Mouse (Mus musculus) heart, embryonic 15.5 days (tissue): ENCODE measurements around the gene Cdc25b. TPM values are rescaled to one million over a fixed set of nuclear protein-coding genes. Genes with fewer than 3 reads are reported as not detected.

ENCODE experiments used
- ATAC-seq: fragments of 200-750 bp; cut with Nextera tagmentation; replicated peaks from 2 replicates; pipeline ENCODE4 v1.8.0; 2017; ENCODE audit warnings: low read depth, moderate TSS enrichment; ENCODE audit not compliant: insufficient number of reproducible peaks, insufficient read depth, low FRiP score
- H3K27ac ChIP-seq: fragments of 300-500 bp; sonication (generic); 2 replicates; pipeline ENCODE4 v1.5.1; 2015; ENCODE audit warnings: mild to moderate bottlenecking, inconsistent platforms
- H3K27me3 ChIP-seq: fragments of 300-500 bp; sonication (generic); 2 replicates; pipeline ENCODE4 v1.6.1; 2015; ENCODE audit warnings: inconsistent platforms
- H3K36me3 ChIP-seq: fragments of 300-500 bp; sonication (generic); 2 replicates; pipeline ENCODE4 v1.6.1; 2015; ENCODE audit warnings: mild to moderate bottlenecking, inconsistent platforms
- H3K4me1 ChIP-seq: fragments of 300-500 bp; sonication (generic); replicated peaks from 2 replicates; pipeline ENCODE4 v1.6.1; 2015; ENCODE audit warnings: inconsistent platforms
- H3K4me2 ChIP-seq: fragments of 300-500 bp; sonication (generic); 2 replicates; pipeline ENCODE4 v1.6.1; 2015; ENCODE audit warnings: inconsistent platforms, mild to moderate bottlenecking, moderate library complexity
- H3K4me3 ChIP-seq: fragments of 300-500 bp; sonication (generic); 2 replicates; pipeline ENCODE4 v1.5.1; 2015; ENCODE audit warnings: mild to moderate bottlenecking, inconsistent platforms
- H3K9ac ChIP-seq: fragments of 300-500 bp; sonication (generic); 2 replicates; pipeline ENCODE4 v1.6.1; 2015; ENCODE audit warnings: mild to moderate bottlenecking, inconsistent platforms
- H3K9me3 ChIP-seq: fragments of 300-500 bp; sonication (generic); replicated peaks from 2 replicates; pipeline ENCODE4 v1.6.1; 2016; ENCODE audit warnings: inconsistent platforms
- WGBS: fragments of 180-500 bp; shearing (Covaris S2); methylation state at CpG from one replicate; pipeline ENCODE4 v1.1.7; 2015; ENCODE audit warnings: mixed read lengths; 5-methylcytosine and 5-hydroxymethylcytosine counted together
- polyA plus RNA-seq: library from polyadenylated mRNA; unstranded; fragments of >200 nt; fragmentation: Nextera tagmentation; extraction: Ambion mirVana; gene quantifications from 2 replicates; pipeline ENCODE4 v1.2.1, GENCODE M21; 2015

Gene Cdc25b
- polyA plus RNA-seq, 1 experiment from 2014 or later, result 49.9 TPM

DNA sequence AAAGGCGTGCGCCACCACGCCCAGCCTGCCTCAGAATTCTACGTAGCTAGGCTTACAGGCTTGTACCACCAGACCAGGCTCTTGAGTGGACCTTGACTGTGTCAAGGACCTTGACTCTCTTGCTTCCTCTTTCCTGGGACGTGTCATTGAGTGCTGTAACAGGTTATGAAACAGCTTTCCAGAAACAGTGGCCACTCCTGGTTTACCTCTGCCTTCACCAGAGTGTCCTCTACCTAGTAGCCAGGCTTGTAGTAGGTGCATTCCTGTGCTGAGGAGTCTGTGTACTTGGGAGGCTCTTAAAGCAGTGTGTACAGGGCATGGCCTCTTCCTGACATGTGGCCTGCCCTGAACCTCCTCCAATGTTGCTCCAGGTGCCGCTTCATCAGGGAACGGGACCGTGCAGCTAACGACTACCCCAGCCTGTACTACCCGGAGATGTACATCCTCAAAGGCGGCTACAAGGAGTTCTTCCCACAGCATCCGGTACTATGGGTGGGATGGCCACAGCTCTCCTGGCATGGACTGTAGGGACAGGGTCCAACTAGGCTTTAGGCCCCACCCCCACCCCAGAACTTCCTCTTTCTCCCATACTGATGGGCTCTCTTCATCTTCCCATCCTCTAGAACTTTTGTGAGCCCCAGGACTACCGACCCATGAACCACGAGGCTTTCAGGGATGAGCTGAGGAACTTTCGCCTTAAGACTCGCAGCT lies 10.0 kb downstream of the Cdc25b start:
- no peaks in the 10 kb centered on the region for H3K4me1 ChIP-seq
- no peak overlapping the region for H3K9ac ChIP-seq
- no peak overlapping the region for H3K4me2 ChIP-seq
- no peak for ATAC-seq
- H3K4me3 ChIP-seq, result no peak overlapping the region
- peaks cover 48% of the 10 kb centered on the region for H3K36me3 ChIP-seq
- H3K9me3 ChIP-seq, result no peaks in the 10 kb centered on the region
- 90% methylated on average over 16 of the region's 16 CpGs for WGBS
- no peaks in the 10 kb centered on the region for H3K27me3 ChIP-seq
- no peak overlapping the region for H3K27ac ChIP-seq

DNA sequence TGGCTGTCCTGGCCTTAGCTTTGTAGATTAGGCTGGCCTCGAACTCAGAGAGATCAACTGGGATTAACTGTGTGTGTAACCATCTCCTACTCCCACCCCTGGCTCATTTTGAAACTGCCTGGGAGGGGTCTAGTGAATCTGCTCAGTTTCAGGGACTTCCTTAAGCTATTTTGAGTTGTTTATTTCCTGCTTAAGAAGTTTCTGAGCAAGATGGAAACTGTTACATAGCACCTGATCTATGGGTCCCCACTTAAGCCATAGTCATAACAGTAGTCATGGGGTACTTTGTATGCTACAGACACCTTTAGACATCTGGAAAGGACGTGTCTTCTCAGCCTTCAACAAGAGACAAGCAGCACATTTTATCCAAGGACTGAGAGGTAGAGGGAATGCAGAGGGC lies 14.0 kb downstream of the Cdc25b start:
- Histone ChIP-seq H3K4me1 (peaks cover 13% of the 10 kb centered on the region), H3K36me3 (peaks cover 16% of the 10 kb centered on the region; the same call in 1 of the 2 replicates), H3K27me3 (no peaks in the 10 kb centered on the region), H3K27ac (no peak overlapping the region), H3K4me3 (no peak overlapping the region), H3K4me2 (no peak overlapping the region), H3K9ac (no peak overlapping the region), H3K9me3 (no peaks in the 10 kb centered on the region)
- WGBS, result 71% methylated on average over 2 of the region's 2 CpGs
- ATAC-seq, result no peak

DNA sequence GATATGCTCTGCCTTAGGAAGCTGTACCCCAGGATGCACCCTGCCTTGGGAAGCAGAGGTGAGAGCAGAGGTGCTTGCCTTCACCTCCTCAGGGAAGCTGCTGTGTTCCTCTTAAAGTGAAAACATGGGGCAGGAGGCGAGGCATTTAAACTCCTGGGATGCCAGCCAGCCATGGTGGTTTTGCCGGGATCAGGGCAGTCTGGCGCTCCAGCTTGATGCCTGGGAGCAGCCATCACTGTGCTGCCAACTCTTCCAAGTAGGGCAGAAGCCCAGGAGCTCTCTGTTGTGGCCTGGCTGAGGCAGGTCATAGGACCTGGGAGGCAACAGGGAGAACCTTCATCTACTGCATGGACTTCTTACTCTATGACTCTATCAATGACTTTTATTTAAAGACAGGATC lies 14.5 kb downstream of the Cdc25b start:
- peaks cover 16% of the 10 kb centered on the region; the same call in 1 of the 2 replicates for H3K36me3 ChIP-seq
- 84% methylated on average over 3 of the region's 3 CpGs for WGBS
- no peak overlapping the region for H3K27ac ChIP-seq

DNA sequence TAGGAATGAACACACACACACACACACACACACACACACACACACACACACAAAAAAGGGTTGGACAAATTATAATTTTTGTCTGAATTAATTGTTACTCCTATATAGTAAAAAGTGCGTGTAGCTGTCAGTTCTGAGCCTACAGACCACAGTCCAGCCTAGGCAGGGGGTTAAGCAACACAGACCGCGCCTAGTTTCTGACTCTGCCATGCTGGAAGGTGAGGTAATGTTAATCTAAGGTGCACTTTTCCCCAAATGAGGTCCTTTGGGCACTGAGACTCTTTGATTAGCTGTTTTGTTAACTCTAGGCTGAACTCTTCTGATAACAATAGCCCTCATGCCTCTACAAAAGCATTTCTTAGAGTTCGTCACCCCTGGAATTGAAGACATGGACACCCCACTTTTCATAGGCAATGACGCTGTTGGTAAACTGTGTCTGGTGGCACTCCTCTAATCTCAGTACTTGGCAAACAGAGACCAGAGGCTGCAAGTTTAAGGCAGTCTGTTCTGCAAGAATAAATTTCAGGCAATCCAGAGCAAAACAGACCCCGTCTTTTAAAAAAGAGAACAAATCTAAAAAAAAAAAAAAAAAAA lies 17.2 kb downstream of the Cdc25b start:
- 82% methylated on average over 6 of the region's 6 CpGs for WGBS
- no peak for ATAC-seq
- H3K27ac ChIP-seq, result peak overlapping the region; percentile 71
- no peaks in the 10 kb centered on the region for H3K36me3 ChIP-seq
- H3K9me3 ChIP-seq, result no peaks in the 10 kb centered on the region
- no peaks in the 10 kb centered on the region for H3K27me3 ChIP-seq
- peaks cover 13% of the 10 kb centered on the region for H3K4me1 ChIP-seq
- no peak overlapping the region for H3K4me3 ChIP-seq
- no peak overlapping the region for H3K4me2 ChIP-seq
- H3K9ac ChIP-seq, result no peak overlapping the region

More for the DNA sequence above, 14.5 kb downstream of the Cdc25b start:
- H3K9ac ChIP-seq, result no peak overlapping the region
- no peak overlapping the region for H3K4me2 ChIP-seq
- H3K27me3 ChIP-seq, result no peaks in the 10 kb centered on the region
- H3K9me3 ChIP-seq, result no peaks in the 10 kb centered on the region
- H3K4me1 ChIP-seq, result peaks cover 13% of the 10 kb centered on the region
- no peak overlapping the region for H3K4me3 ChIP-seq
- no peak for ATAC-seq

DNA sequence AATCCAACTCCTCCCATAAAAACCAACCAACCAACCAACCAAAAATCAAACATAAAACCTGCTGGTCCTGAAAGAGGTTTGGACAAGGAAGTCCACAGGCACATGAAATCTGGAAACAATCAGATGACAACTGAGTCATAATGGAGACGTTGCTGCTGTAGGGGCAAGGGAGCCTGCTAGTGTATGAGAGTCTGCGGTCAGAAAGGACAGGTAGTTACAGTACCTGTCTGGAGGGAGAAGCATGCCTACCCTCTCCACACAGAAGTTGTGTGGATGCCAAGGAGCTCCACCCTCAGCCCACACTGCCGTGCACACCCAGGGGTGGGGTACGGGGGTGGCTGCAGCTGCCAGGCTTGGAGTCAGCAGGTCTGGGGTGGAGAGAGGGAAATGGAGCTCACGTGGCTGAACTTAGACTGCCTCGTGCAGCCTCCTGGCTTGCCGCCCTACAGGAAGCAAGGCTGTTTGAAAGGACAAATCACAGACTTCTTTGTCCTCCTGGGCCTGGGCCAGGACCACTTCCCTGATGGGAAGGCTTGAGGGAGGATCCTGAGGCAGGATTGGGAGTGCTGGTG lies 17.7 kb downstream of the Cdc25b start:
- no peaks in the 10 kb centered on the region for H3K9me3 ChIP-seq
- peak overlapping the region; percentile 71 for H3K27ac ChIP-seq
- H3K4me2 ChIP-seq, result peak overlapping the region; percentile 31
- peaks cover 18% of the 10 kb centered on the region for H3K4me1 ChIP-seq
- no peaks in the 10 kb centered on the region for H3K36me3 ChIP-seq
- H3K4me3 ChIP-seq, result no peak overlapping the region; the same call in 1 of the 2 replicates
- 27% methylated on average over 7 of the region's 7 CpGs for WGBS
- peak; percentile 84 for ATAC-seq
- H3K9ac ChIP-seq, result no peak overlapping the region
- H3K27me3 ChIP-seq, result no peaks in the 10 kb centered on the region

DNA sequence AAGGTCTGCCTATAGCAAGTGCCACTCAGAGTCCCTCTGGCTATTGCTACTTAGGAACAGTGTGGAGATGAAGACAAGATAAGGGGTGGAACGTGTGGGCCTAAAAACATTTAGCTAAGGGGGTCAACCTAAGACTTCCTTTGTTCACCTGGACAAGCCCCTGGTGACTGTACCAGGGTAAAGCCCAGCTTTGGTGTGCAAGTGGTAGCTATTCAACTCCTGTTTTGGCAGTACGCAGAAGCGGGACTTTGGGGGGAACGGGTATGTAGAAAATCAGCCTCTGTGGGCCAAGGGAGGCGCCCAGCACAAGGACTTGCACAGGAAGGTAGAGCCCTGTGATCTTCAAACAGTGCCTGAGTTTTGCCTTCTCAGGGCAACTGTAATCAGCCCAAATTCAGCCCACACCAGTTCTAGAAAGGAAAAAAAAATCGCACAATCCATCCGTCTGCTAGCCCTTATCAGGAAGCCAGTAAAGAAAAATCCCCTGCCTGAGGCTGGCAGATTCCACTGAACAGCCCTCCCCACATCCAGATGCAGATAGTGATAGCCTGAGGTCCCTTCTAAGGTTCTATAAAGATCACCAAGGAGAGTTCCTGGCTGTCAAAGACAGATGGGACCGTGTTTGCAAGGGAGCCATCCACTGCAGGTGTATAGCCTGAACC lies 18.9 kb downstream of the Cdc25b start:
- 64% methylated on average over 8 of the region's 8 CpGs for WGBS
- Histone ChIP-seq H3K36me3 (no peaks in the 10 kb centered on the region), H3K27ac (no peak overlapping the region), H3K27me3 (no peaks in the 10 kb centered on the region), H3K4me2 (no peak overlapping the region), H3K4me1 (peaks cover 22% of the 10 kb centered on the region), H3K9me3 (no peaks in the 10 kb centered on the region), H3K9ac (no peak overlapping the region), H3K4me3 (no peak overlapping the region)
- no peak for ATAC-seq

DNA sequence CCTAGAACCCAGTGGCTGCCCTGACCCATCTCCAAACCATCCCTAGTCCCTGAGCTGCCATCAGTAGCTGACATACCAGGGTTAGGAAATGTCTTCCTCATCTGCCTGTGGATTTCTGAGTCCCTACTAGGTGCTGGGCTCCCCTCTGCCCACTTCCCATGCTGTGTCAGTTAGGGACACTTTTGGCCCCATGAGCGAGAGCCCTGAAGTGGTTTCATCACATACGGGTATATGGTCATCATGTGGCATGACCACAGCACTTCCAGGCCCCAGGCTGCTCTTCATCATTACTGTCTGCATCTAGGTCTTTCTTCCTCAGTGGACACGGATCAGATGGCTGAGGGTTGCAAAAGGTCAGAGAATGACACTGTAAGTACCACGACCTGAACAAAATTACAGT lies 20.0 kb downstream of the Cdc25b start, which contains the start of gene Ap5s1:
Ap5s1 (plus strand) TSS at position 301 of the 400 bp plus-strand sequence.
- Histone ChIP-seq H3K27me3 (no peaks in the 10 kb centered on the region), H3K4me2 (no peak within 1 kb of the TSS), H3K27ac (no peak within 1 kb of the TSS), H3K4me1 (peaks cover 28% of the 10 kb centered on the region), H3K4me3 (no peak within 1 kb of the TSS), H3K9ac (no peak within 1 kb of the TSS), H3K36me3 (no peaks in the 10 kb centered on the region), H3K9me3 (no peaks in the 10 kb centered on the region)
- no peak for ATAC-seq
- 68% methylated on average over 4 of the region's 4 CpGs for WGBS

DNA sequence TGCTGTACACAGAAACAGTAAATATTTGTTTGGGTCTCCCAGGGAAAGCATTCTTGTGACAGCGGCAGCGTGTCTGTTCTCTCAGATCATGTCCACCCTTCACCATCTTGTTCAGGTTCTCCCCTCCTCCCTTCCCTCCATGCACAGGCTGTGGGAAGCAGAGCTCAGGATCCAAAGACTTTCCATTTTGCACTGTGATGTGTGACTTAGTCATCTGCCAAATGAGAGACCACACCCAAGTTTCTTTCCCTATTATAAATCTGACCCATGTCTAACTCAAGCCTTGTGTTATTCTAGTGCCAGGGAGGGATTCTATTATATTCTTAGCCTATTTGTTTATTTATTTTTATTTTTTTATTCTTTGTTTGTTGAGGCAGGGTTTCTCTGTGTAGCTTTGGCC lies 21.6 kb downstream of the Cdc25b start:
- H3K27ac ChIP-seq, result no peak overlapping the region
- H3K27me3 ChIP-seq, result no peaks in the 10 kb centered on the region
- H3K4me3 ChIP-seq, result no peak overlapping the region
- ATAC-seq, result no peak
- 90% methylated on average over 2 of the region's 2 CpGs for WGBS
- peaks cover 5% of the 10 kb centered on the region; the same call in 1 of the 2 replicates for H3K36me3 ChIP-seq
- H3K9ac ChIP-seq, result no peak overlapping the region
- H3K9me3 ChIP-seq, result no peaks in the 10 kb centered on the region
- H3K4me1 ChIP-seq, result peaks cover 42% of the 10 kb centered on the region
- no peak overlapping the region for H3K4me2 ChIP-seq

DNA sequence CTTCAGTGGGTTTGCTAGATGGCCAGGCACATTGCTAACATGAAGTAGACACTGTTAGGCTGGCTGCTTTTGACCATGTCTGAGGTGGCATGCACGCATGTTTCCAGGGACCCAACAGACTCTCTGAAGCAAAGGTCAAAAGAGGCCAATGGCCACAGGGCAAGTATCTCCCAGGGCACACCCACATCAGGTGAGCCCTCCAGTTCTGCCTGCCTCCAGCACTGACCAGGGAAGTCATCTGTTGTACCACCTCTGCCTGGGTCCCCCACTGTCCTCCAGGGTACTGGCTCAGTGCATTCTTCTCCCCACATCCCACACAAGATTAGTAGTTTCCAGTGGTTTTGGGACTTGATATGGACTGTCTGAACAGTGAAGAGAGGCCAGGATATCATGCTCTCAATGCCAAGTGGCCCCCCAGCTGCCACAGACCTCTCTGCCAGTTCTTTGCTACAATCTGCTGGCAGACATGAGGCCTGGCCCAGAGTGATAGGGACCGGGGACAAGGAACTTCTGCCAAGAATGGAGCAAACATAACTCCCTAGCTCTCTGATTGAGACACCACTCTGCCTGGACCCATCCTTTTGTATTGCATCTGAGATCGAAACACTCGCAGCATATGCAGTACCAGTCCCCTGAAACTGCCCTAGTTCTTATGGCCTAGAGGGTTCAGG lies 22.5 kb downstream of the Cdc25b start:
- H3K4me1 ChIP-seq, result peaks cover 45% of the 10 kb centered on the region
- 71% methylated on average over 4 of the region's 4 CpGs for WGBS

DNA sequence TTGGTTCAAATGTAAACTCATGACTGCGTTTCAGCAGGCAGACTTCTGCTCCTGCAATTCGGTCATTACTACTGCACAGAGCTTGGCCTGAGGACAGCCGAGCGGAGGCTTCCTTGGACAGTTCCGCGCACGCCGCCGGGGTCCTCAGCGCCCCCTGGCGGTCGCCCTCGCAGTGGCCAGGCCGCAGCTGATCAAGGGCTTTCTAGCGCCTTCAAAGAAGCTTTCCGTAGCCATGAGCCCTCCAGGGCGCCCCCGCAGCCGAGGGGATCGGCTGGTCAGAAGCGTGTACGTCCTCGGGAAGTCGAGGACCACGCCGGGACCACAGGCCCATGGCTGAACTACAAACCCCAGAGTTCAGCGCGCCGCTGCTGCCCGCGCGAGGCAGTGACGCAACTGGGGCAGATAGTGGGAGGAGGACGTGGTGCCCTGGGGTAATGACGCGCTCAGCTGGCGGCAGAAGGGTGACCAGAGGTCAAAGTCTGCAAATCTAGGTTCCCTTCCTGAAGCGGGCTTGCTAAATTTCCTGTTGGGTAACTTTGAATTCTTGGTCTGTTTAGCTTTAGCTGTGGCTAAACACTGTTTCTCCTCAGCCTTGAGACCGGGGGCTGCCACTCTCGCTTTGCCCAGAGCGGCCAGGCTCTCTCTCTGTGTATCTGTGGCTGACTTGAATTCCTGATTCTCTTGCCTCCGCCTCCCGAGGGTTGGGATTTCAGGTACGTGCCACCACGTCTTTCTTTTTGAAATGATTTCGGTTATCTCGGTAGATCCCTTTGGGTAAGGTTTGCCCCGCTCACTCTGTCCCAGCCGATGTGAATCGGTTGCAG lies 23.4 kb downstream of the Cdc25b start:
- Histone ChIP-seq H3K27me3 (no peaks in the 10 kb centered on the region), H3K9me3 (no peaks in the 10 kb centered on the region), H3K4me2 (peak overlapping the region; percentile 67), H3K27ac (peak overlapping the region; percentile 94), H3K4me3 (peak overlapping the region; percentile 64), H3K4me1 (peaks cover 36% of the 10 kb centered on the region), H3K36me3 (peaks cover 17% of the 10 kb centered on the region; the same call in 1 of the 2 replicates), H3K9ac (peak overlapping the region; percentile 70)
- WGBS, result under 1% methylated on average over 50 of the region's 50 CpGs
- peak; percentile 97 for ATAC-seq

More for the DNA sequence above, 22.5 kb downstream of the Cdc25b start:
- no peak for ATAC-seq
- peaks cover 11% of the 10 kb centered on the region; the same call in 1 of the 2 replicates for H3K36me3 ChIP-seq
- H3K27ac ChIP-seq, result peak overlapping the region; percentile 94
- H3K9ac ChIP-seq, result peak overlapping the region; percentile 70; the same call in 1 of the 2 replicates
- no peaks in the 10 kb centered on the region for H3K27me3 ChIP-seq
- no peaks in the 10 kb centered on the region for H3K9me3 ChIP-seq
- peak overlapping the region; percentile 64 for H3K4me3 ChIP-seq
- H3K4me2 ChIP-seq, result peak overlapping the region; percentile 67
